Mouse (Mus musculus) skeletal muscle tissue, postnatal 0 days (tissue): ENCODE measurements around the gene Asb4. TPM values are rescaled to one million over a fixed set of nuclear protein-coding genes. Genes with fewer than 3 reads are reported as not detected.

Source experiments
- polyA plus RNA-seq: library from polyadenylated mRNA; unstranded; fragments of >200 nt; fragmentation: Nextera tagmentation; extraction: Ambion mirVana; gene quantifications from 2 replicates; pipeline ENCODE4 v1.2.1, GENCODE M21; 2015

The Asb4 gene
- polyA plus RNA-seq: 16.4 and 18.5 TPM in 2 replicates

DNA sequence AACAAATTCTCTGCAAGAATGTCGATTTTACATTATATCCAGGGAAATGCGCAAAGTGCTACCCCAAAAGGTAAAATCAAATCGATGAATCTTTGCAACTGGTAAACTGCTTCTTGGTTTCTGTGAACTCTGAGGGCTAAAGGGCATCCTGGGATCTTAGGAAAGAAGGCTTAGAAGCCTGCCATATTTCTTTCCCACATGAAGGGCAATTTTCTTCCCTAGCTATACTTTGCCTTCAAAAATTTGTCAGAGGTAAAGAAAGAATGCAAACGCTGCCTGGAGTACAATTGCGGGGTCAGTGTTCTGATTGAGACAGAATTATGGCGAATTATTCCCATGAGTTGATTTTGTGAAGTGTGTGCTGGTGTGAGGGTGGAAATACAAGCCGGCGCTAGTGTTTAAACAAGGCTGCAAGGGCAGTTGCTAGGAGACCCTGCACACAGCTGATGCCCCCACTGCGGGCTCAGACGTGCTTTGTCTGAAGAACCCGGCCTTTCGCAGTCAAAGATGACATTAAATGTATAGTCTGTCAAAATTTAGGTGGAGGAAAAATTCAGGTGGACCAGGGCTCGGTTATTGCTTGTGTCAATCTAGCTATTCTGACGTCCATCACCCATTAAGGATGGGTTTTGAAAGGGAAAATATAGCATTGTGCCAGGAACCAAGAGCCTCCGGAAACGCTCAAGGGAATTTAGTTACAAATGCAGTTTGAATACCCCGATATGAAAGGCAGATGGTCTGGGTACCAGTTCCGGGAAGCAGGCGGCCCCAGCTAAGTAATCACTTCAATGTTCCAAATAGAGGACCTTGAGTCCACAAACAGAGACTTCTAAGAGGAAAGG is at the start of gene Asb4:
Gene Asb4 (plus strand): TSS at position 51 of the 842 bp plus-strand sequence.

Other genes with a start within 250 kb of the Asb4 start
- 0.49 and 0.56 TPM in 2 replicates for gene Pon1, start 189.4 kb upstream of the Asb4 start, polyA plus RNA-seq
- gene Pon3, start 127.1 kb upstream of the Asb4 start, polyA plus RNA-seq: 11.2 and 20.0 TPM in 2 replicates
- gene Pon2, start 84.9 kb upstream of the Asb4 start, polyA plus RNA-seq: 29.1 and 31.3 TPM in 2 replicates
- 76.0 and 87.3 TPM in 2 replicates for gene Pdk4, start 112.9 kb downstream of the Asb4 start, polyA plus RNA-seq